Mouse (Mus musculus) liver, embryonic 12.5 days (tissue): Measurements from ENCODE around the gene Jmjd1c. TPM values are rescaled to one million over a fixed set of nuclear protein-coding genes. Genes with fewer than 3 reads are reported as not detected.

Source experiments
- ATAC-seq: fragments of 200-750 bp; cut with Nextera tagmentation; 2 replicates; pipeline ENCODE4 v1.8.0; 2017; ENCODE audit warnings: moderate number of reproducible peaks, mild to moderate bottlenecking, moderate library complexity
- H3K27ac ChIP-seq: fragments of 300-500 bp; sonication (generic); 2 replicates; pipeline ENCODE4 v1.5.1; 2016; ENCODE audit warnings: mild to moderate bottlenecking
- H3K27me3 ChIP-seq: fragments of 300-500 bp; sonication (generic); replicated peaks from 2 replicates; pipeline ENCODE4 v1.6.1; 2016; ENCODE audit warnings: mild to moderate bottlenecking, moderate library complexity
- H3K36me3 ChIP-seq: fragments of 300-500 bp; sonication (generic); 2 replicates; pipeline ENCODE4 v1.6.1; 2016; ENCODE audit warnings: mild to moderate bottlenecking, moderate library complexity
- H3K4me1 ChIP-seq: fragments of 300-500 bp; sonication (generic); 2 replicates; pipeline ENCODE4 v1.6.1; 2016
- H3K4me2 ChIP-seq: fragments of 300-500 bp; sonication (generic); 2 replicates; pipeline ENCODE4 v1.6.1; 2016; ENCODE audit warnings: mild to moderate bottlenecking, moderate library complexity
- H3K4me3 ChIP-seq: fragments of 300-500 bp; sonication (generic); 2 replicates; pipeline ENCODE4 v1.5.1; 2016; ENCODE audit warnings: mild to moderate bottlenecking, moderate library complexity
- H3K9ac ChIP-seq: fragments of 300-500 bp; sonication (generic); 2 replicates; pipeline ENCODE4 v1.6.1; 2016; ENCODE audit warnings: mild to moderate bottlenecking, moderate library complexity
- H3K9me3 ChIP-seq: fragments of 300-500 bp; sonication (generic); replicated peaks from 2 replicates; pipeline ENCODE4 v1.6.1; 2016; ENCODE audit warnings: mild to moderate bottlenecking, moderate library complexity
- WGBS: fragments of 180-500 bp; shearing (Covaris S2); methylation state at CpG from one replicate; pipeline ENCODE4 v1.1.7; 2016; ENCODE audit not compliant: insufficient replicate concordance; 5-methylcytosine and 5-hydroxymethylcytosine counted together
- polyA plus RNA-seq: library from polyadenylated mRNA; unstranded; fragments of >200 nt; fragmentation: Nextera tagmentation; extraction: Ambion mirVana; gene quantifications from 2 replicates; pipeline ENCODE4 v1.2.1, GENCODE M21; 2016

Gene Jmjd1c
- polyA plus RNA-seq, 1 experiment from 2014 or later, result 16.1 TPM

DNA sequence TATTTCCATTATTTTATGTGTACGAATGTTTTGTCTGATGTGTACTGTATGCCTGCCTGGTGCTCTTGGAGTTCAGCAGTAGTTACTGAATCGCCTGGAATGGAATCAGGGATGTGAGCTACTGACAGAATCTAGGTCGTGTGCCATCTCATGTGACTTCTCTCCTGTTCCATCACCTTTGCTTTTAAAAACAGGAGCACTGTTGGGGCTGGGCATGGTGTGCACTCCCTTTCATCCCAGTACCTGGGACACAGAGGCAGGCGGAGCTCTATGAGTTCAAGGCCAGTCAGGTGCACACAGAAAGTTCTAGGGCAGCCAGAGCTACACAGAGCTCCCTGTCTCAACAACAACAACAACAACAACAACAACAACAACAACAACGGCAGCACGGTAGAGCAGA is 38.2 kb upstream of the Jmjd1c start:
- ATAC-seq, result no peak
- no peaks in the 10 kb centered on the region for H3K27me3 ChIP-seq
- peaks cover 23% of the 10 kb centered on the region for H3K4me1 ChIP-seq
- H3K4me3 ChIP-seq, result no peak overlapping the region
- no peaks in the 10 kb centered on the region for H3K9me3 ChIP-seq
- WGBS, result 86% methylated on average over 6 of the region's 6 CpGs
- H3K27ac ChIP-seq, result no peak overlapping the region
- H3K4me2 ChIP-seq, result no peak overlapping the region
- no peaks in the 10 kb centered on the region for H3K36me3 ChIP-seq
- H3K9ac ChIP-seq, result no peak overlapping the region

GRCm38 (mm10) chr10:67058297-67058696 is 37.6 kb upstream of the Jmjd1c start:
- no peak for ATAC-seq
- 71% methylated on average over 7 of the region's 7 CpGs for WGBS
- H3K4me3 ChIP-seq, result no peak overlapping the region
- H3K9me3 ChIP-seq, result no peaks in the 10 kb centered on the region
- H3K27ac ChIP-seq, result no peak overlapping the region
- H3K4me1 ChIP-seq, result peaks cover 17% of the 10 kb centered on the region
- no peak overlapping the region for H3K9ac ChIP-seq
- no peak overlapping the region for H3K4me2 ChIP-seq
- H3K36me3 ChIP-seq, result no peaks in the 10 kb centered on the region
- no peaks in the 10 kb centered on the region for H3K27me3 ChIP-seq

DNA sequence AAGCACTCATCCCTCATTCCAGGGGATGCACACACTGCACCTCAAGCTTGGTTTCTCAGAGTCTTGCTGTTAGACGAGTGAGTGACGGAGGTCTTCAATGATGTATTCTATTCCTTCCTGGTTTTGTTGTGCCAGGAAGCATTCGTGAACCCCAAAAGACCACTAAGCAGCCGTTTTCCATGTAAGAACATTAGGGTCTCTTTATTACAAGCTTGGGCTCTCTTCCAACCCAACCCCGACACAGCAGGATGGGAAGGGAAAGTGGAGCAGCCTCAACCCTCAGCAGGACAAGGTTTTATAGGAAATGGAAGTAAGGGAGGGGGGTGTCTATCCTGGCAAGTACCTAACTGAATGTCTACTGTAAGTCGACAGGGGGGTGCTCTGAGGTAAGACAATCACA is 37.2 kb upstream of the Jmjd1c start:
- Histone ChIP-seq H3K4me3 (no peak overlapping the region), H3K9me3 (no peaks in the 10 kb centered on the region), H3K36me3 (no peaks in the 10 kb centered on the region), H3K4me2 (no peak overlapping the region), H3K9ac (no peak overlapping the region), H3K27me3 (no peaks in the 10 kb centered on the region), H3K4me1 (peaks cover 13% of the 10 kb centered on the region), H3K27ac (no peak overlapping the region)
- 73% methylated on average over 6 of the region's 6 CpGs for WGBS
- no peak for ATAC-seq

DNA sequence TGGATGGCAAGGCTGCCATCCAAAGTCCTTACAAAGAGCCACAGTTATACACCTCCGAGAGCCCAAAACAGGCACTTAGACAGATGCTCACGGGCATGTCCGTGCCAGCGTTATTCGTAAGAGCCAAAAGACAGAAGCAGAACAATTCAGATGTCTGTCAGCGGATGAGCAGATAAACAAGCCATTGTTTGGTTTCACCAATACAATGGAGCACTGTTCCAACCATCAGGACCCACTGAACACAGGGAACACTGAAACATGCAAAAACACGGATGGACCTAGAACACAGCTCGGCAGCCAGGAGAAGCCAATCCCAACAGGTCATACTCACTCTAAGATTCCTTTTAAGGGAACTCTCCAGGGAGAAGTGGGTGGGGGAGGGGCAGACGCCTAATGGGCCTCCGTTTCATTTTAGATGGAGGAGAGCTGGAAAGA is 34.5 kb upstream of the Jmjd1c start:
- no peak overlapping the region for H3K4me2 ChIP-seq
- no peaks in the 10 kb centered on the region for H3K36me3 ChIP-seq
- no peak for ATAC-seq
- no peak overlapping the region for H3K27ac ChIP-seq
- no peaks in the 10 kb centered on the region for H3K27me3 ChIP-seq
- no peaks in the 10 kb centered on the region for H3K9me3 ChIP-seq
- WGBS, result 74% methylated on average over 10 of the region's 10 CpGs
- no peak overlapping the region for H3K9ac ChIP-seq
- H3K4me1 ChIP-seq, result peaks cover 15% of the 10 kb centered on the region
- no peak overlapping the region for H3K4me3 ChIP-seq

GRCm38 (mm10) chr10:67061823-67062222 is 34.1 kb upstream of the Jmjd1c start:
- H3K4me2 ChIP-seq, result no peak overlapping the region

GRCm38 (mm10) chr10:67065277-67065887 is 30.5 kb upstream of the Jmjd1c start:
- no peak overlapping the region for H3K27ac ChIP-seq
- no peaks in the 10 kb centered on the region for H3K27me3 ChIP-seq
- no peak overlapping the region for H3K9ac ChIP-seq
- 66% methylated on average over 7 of the region's 7 CpGs for WGBS
- H3K9me3 ChIP-seq, result no peaks in the 10 kb centered on the region
- ATAC-seq, result no peak
- no peak overlapping the region for H3K4me2 ChIP-seq
- no peak overlapping the region for H3K4me3 ChIP-seq
- no peaks in the 10 kb centered on the region for H3K36me3 ChIP-seq
- H3K4me1 ChIP-seq, result peaks cover 17% of the 10 kb centered on the region; the same call in 1 of the 2 replicates

More at GRCm38 (mm10) chr10:67061823-67062222, 34.1 kb upstream of the Jmjd1c start:
- no peak overlapping the region for H3K9ac ChIP-seq
- H3K9me3 ChIP-seq, result no peaks in the 10 kb centered on the region
- peaks cover 10% of the 10 kb centered on the region; the same call in 1 of the 2 replicates for H3K4me1 ChIP-seq
- H3K36me3 ChIP-seq, result no peaks in the 10 kb centered on the region
- no peaks in the 10 kb centered on the region for H3K27me3 ChIP-seq
- H3K27ac ChIP-seq, result no peak overlapping the region
- no peak overlapping the region for H3K4me3 ChIP-seq
- ATAC-seq, result no peak
- 70% methylated on average over 4 of the region's 4 CpGs for WGBS

- no peaks in the 10 kb centered on the region for H3K27me3 ChIP-seq
- no peak overlapping the region for H3K4me2 ChIP-seq
- H3K4me1 ChIP-seq, result peaks cover 17% of the 10 kb centered on the region; the same call in 1 of the 2 replicates
- no peak overlapping the region for H3K9ac ChIP-seq
- WGBS, result 62% methylated on average over 5 of the region's 5 CpGs
- H3K9me3 ChIP-seq, result no peaks in the 10 kb centered on the region
- no peaks in the 10 kb centered on the region for H3K36me3 ChIP-seq
- H3K4me3 ChIP-seq, result no peak overlapping the region
- no peak overlapping the region for H3K27ac ChIP-seq
- no peak for ATAC-seq
These were observed 30.0 kb upstream of the Jmjd1c start for GRCm38 (mm10) chr10:67065927-67066326.

DNA sequence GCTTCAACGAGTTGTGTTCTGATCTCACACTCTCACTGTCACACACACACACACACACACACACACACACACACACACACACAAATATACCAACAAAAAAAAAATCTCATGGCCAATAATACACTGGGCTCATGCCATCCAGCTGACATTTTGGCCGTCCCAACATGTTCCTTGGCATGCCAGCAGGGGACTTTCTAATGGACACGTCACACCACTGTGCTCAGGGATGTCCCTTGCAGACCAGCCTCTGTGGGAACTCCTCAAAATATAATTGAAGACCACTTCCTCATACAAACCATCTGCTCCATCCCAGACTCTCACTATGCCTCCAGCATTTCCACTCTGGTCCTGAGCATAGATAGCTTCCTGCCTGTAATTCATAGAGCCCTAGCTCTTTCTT is 29.5 kb upstream of the Jmjd1c start:
- H3K4me3 ChIP-seq, result no peak overlapping the region
- H3K4me2 ChIP-seq, result no peak overlapping the region
- H3K27me3 ChIP-seq, result no peaks in the 10 kb centered on the region
- H3K36me3 ChIP-seq, result no peaks in the 10 kb centered on the region
- peaks cover 17% of the 10 kb centered on the region; the same call in 1 of the 2 replicates for H3K4me1 ChIP-seq
- 74% methylated on average over 3 of the region's 3 CpGs for WGBS
- no peaks in the 10 kb centered on the region for H3K9me3 ChIP-seq
- ATAC-seq, result no peak
- H3K27ac ChIP-seq, result no peak overlapping the region
- no peak overlapping the region for H3K9ac ChIP-seq

DNA sequence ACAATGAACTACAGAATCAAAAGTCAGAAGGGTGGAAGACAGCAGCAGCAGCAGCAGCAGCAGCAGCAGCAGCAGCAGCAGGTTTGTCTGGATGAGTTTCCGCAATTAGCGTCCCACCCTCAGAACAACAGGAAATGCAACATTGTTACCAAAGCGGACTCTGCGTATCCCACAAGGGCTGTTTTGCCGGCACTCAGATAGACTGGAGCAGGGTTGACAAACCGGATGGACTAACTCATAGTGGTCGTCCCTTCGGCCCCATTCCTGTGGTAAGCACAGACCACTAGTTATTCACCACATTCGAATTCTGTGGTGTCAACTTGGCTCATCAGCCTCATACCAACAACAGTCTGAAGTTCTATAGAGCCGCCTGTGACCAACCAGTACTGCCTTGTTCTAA is 26.9 kb upstream of the Jmjd1c start:
- H3K36me3 ChIP-seq, result no peaks in the 10 kb centered on the region
- WGBS, result 21% methylated on average over 10 of the region's 10 CpGs
- no peak overlapping the region for H3K27ac ChIP-seq
- peak overlapping the region; percentile 28 for H3K4me2 ChIP-seq
- no peak overlapping the region for H3K9ac ChIP-seq
- no peaks in the 10 kb centered on the region for H3K9me3 ChIP-seq
- H3K4me1 ChIP-seq, result peaks cover 20% of the 10 kb centered on the region
- ATAC-seq, result no peak
- no peaks in the 10 kb centered on the region for H3K27me3 ChIP-seq
- H3K4me3 ChIP-seq, result no peak overlapping the region

DNA sequence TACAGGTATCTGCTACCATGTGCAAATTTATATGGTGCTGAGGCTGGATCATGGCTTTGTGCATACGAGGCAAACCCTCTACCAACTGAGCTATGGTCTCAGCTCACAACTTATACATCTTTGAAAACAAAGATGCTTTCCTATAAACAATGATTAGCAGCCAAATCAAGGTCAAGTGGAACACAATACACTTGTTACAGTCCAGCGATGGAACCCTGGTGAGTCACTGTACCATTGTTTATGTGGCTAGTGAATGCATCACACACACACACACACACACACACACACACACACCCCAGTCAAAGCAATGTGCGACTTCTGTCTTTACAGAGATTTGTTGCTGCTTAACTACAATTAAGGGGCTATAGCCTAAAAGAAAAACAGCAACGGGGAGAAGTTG is 24.5 kb upstream of the Jmjd1c start:
- no peaks in the 10 kb centered on the region for H3K9me3 ChIP-seq
- no peaks in the 10 kb centered on the region for H3K36me3 ChIP-seq
- ATAC-seq, result no peak
- no peak overlapping the region for H3K9ac ChIP-seq
- 66% methylated on average over 4 of the region's 4 CpGs for WGBS
- no peak overlapping the region for H3K4me3 ChIP-seq
- no peak overlapping the region for H3K27ac ChIP-seq
- H3K4me1 ChIP-seq, result peaks cover 11% of the 10 kb centered on the region; the same call in 1 of the 2 replicates
- H3K27me3 ChIP-seq, result no peaks in the 10 kb centered on the region
- H3K4me2 ChIP-seq, result no peak overlapping the region

DNA sequence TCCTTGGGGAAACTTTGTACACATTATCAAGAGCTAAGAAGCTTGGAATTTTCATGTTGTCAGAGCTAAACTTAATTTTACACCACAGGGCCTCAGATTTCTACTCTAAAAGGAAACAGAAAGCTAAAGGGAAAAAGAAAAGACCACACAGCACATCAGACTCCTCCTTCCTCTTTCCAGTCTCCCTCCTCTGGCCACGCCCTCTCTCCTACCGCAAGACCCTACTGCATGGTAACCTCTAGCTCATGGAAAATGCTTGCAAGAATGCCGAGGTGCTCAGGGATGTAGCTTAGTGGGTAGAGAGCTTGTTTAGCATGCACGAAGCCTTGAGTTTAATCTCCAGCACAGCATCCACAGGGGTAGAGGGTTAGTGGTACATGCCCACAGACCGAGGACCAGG is 24.0 kb upstream of the Jmjd1c start:
- Histone ChIP-seq H3K27ac (no peak overlapping the region), H3K9ac (no peak overlapping the region), H3K4me2 (no peak overlapping the region), H3K4me3 (no peak overlapping the region), H3K27me3 (no peaks in the 10 kb centered on the region), H3K36me3 (no peaks in the 10 kb centered on the region), H3K4me1 (peaks cover 11% of the 10 kb centered on the region; the same call in 1 of the 2 replicates), H3K9me3 (no peaks in the 10 kb centered on the region)
- 0 out of 2 replicates have a peak, but pooled peaks have one; percentile 30 for ATAC-seq
- WGBS, result 31% methylated on average over 5 of the region's 5 CpGs

- H3K4me1 ChIP-seq, result peaks cover 11% of the 10 kb centered on the region; the same call in 1 of the 2 replicates
- H3K9ac ChIP-seq, result no peak overlapping the region
- H3K4me3 ChIP-seq, result no peak overlapping the region
- H3K4me2 ChIP-seq, result no peak overlapping the region
- no peak for ATAC-seq
- H3K36me3 ChIP-seq, result no peaks in the 10 kb centered on the region
- no peaks in the 10 kb centered on the region for H3K27me3 ChIP-seq
- H3K27ac ChIP-seq, result no peak overlapping the region
- no peaks in the 10 kb centered on the region for H3K9me3 ChIP-seq
- WGBS, result 64% methylated on average over 4 of the region's 4 CpGs
These were observed 23.3 kb upstream of the Jmjd1c start for GRCm38 (mm10) chr10:67072600-67072999.

DNA sequence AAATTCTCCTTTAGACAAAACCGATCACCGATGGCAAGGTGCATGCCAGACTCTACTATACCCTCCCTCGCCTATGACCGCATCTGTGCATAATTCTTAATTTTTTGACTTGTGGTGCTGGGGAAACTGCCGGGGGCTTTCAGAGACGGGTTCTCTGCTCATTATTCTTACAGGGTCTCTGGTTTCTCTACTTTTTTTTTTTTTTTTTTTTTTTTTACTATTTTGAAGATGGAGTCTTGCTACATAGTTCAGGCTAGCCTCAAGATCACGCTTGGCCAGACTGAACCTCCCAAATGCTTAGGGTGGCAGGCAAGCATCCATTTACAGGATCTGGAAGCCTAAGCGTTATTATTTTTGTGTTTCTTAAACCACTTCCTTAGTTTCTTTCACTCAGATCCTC is 22.3 kb upstream of the Jmjd1c start:
- WGBS, result 70% methylated on average over 8 of the region's 8 CpGs

More for the DNA sequence above, 22.3 kb upstream of the Jmjd1c start:
- Histone ChIP-seq H3K36me3 (no peaks in the 10 kb centered on the region), H3K4me1 (peaks cover 14% of the 10 kb centered on the region), H3K9me3 (no peaks in the 10 kb centered on the region), H3K4me3 (no peak overlapping the region), H3K9ac (no peak overlapping the region), H3K4me2 (no peak overlapping the region), H3K27ac (no peak overlapping the region), H3K27me3 (no peaks in the 10 kb centered on the region)
- ATAC-seq, result no peak
